Mouse (Mus musculus) small intestine, adult 2 months (tissue): ENCODE data around the gene Gm21693. TPM values are rescaled to one million over a fixed set of nuclear protein-coding genes. Genes with fewer than 3 reads are reported as not detected.
"Not testable (repeated sequence)": the region's sequence is repeated elsewhere in the genome, so short reads cannot be mapped to it uniquely, and the experiment has no call there.

Experiments used
- H3K27ac ChIP-seq: fragments of 200-500 bp; 2 replicates; pipeline ENCODE4 v1.5.1; 2012; ENCODE audit warnings: low read depth, low read length, control low read depth, inconsistent platforms; ENCODE audit not compliant: insufficient read depth
- H3K27me3 ChIP-seq: fragments of 200-500 bp; 2 replicates; pipeline ENCODE4 v1.6.1; 2012; ENCODE audit warnings: mild to moderate bottlenecking, moderate library complexity, low read length, inconsistent platforms; ENCODE audit not compliant: control insufficient read depth, insufficient read depth
- H3K36me3 ChIP-seq: fragments of 200-500 bp; 2 replicates; pipeline ENCODE4 v1.6.1; 2012; ENCODE audit warnings: mild to moderate bottlenecking, low read length, control low read depth, inconsistent platforms; ENCODE audit not compliant: control insufficient read depth, insufficient read depth
- H3K4me1 ChIP-seq: fragments of 200-500 bp; 2 replicates; pipeline ENCODE4 v1.6.1; 2012; ENCODE audit warnings: low read length, inconsistent platforms, mixed read lengths; ENCODE audit not compliant: control insufficient read depth, insufficient read depth, insufficient read length
- H3K4me3 ChIP-seq: fragments of 200-500 bp; 2 replicates; pipeline ENCODE4 v1.5.1; 2012; ENCODE audit warnings: low read depth, mild to moderate bottlenecking, control low read depth, inconsistent platforms, low read length, moderate library complexity
- WGBS: fragments of 180-500 bp; shearing (Covaris S2); methylation state at CpG from one replicate; pipeline ENCODE4 v1.1.7; 2018; 5-methylcytosine and 5-hydroxymethylcytosine counted together
- polyA plus RNA-seq: library from polyadenylated mRNA; depleted of rRNA; stranded (reverse); fragments of >200 nt; gene quantifications from 2 replicates; pipeline ENCODE4 v1.2.3, GENCODE M21; 2012; rRNA removed

The Gm21693 gene
- polyA plus RNA-seq: not detected in 2 replicates

GRCm38 (mm10) chrY:3345229-3345628 lies at the start of gene Gm21693:
TSS of gene Gm21693 (minus strand) at chrY:3345329.
- not testable (repeated sequence) for H3K4me3 ChIP-seq, H3K4me1 ChIP-seq, H3K27me3 ChIP-seq, H3K27ac ChIP-seq, H3K36me3 ChIP-seq
- WGBS: no CpG with 5 or more reads among the region's 9 CpGs

- WGBS: 88% methylated on average over 1 of the region's 11 CpGs
- H3K4me3 ChIP-seq, H3K36me3 ChIP-seq, H3K27me3 ChIP-seq, H3K4me1 ChIP-seq, H3K27ac ChIP-seq: not testable (repeated sequence)
Observed at GRCm38 (mm10) chrY:3340661-3341060, 4.5 kb downstream of the Gm21693 start.

- WGBS: no CpG with 5 or more reads among the region's 9 CpGs
- not testable (repeated sequence) for H3K36me3 ChIP-seq, H3K4me1 ChIP-seq, H3K4me3 ChIP-seq, H3K27ac ChIP-seq, H3K27me3 ChIP-seq
Observed at GRCm38 (mm10) chrY:3306349-3306748, 38.8 kb downstream of the Gm21693 start, which contains the start of gene Gm21677. TSS of gene Gm21677 (minus strand) at chrY:3306449.

Other genes starting within 250 kb of the Gm21693 start
- gene Gm21677, start 38.9 kb downstream of the Gm21693 start, polyA plus RNA-seq: not detected in 2 replicates
- not detected in 2 replicates for gene Gm21704, start 64.8 kb upstream of the Gm21693 start, polyA plus RNA-seq
- not detected in 2 replicates for gene Gm21708, start 64.8 kb upstream of the Gm21693 start, polyA plus RNA-seq